Mouse (Mus musculus) adrenal gland, postnatal 25 days (tissue): Measurements from ENCODE around the gene Sf3a2. TPM values are rescaled to one million over a fixed set of nuclear protein-coding genes. Genes with fewer than 3 reads are reported as not detected.
"Not testable (repeated sequence)": the region's sequence is repeated elsewhere in the genome, so short reads cannot be mapped to it uniquely, and the experiment has no call there.

Experiments used
- DNase-seq: peaks from one replicate; pipeline ENCODE4 v3.0.0; 2021; ENCODE audit warnings: mixed read lengths
- total RNA-seq: library from RNA; stranded (reverse); gene quantifications from 2 replicates; pipeline ENCODE4 v1.2.3, GENCODE M21; 2021

Sf3a2 gene
- total RNA-seq, 1 experiment from 2014 or later: 60.1 TPM

- no peak for DNase-seq
Measured at GRCm38 (mm10) chr10:80804916-80805315, 6.9 kb downstream of the Sf3a2 start, which contains the start of gene Amh. Amh (plus strand) TSS chr10:80805243.

- no peak for DNase-seq
Measured at GRCm38 (mm10) chr10:80805322-80805721, 7.3 kb downstream of the Sf3a2 start.

- DNase-seq: peak; percentile 85
Measured at GRCm38 (mm10) chr10:80805925-80806324, 7.9 kb downstream of the Sf3a2 start.

- DNase-seq: no peak
Measured at GRCm38 (mm10) chr10:80806341-80807056, 8.5 kb downstream of the Sf3a2 start.

GRCm38 (mm10) chr10:80807057-80807627 is 9.1 kb downstream of the Sf3a2 start:
- DNase-seq: peak; percentile 78

- no peak for DNase-seq
Measured at GRCm38 (mm10) chr10:80808099-80808984, 10.3 kb downstream of the Sf3a2 start.

- no peak for DNase-seq
Measured at GRCm38 (mm10) chr10:80808985-80809632, 11.1 kb downstream of the Sf3a2 start.

- DNase-seq: peak; percentile 77
Measured at GRCm38 (mm10) chr10:80810084-80810483, 12.1 kb downstream of the Sf3a2 start.

- DNase-seq: peak; percentile 52
Measured at GRCm38 (mm10) chr10:80812391-80813041, 14.5 kb downstream of the Sf3a2 start.

- DNase-seq: no peak
Measured at GRCm38 (mm10) chr10:80813366-80813765, 15.4 kb downstream of the Sf3a2 start, which contains the start of gene Jsrp1. Jsrp1 (minus strand) TSS chr10:80813498.

GRCm38 (mm10) chr10:80814800-80815199 is 16.8 kb downstream of the Sf3a2 start:
- DNase-seq: no peak

- DNase-seq: not testable (repeated sequence)
Measured at GRCm38 (mm10) chr10:80816303-80816702, 18.3 kb downstream of the Sf3a2 start.

GRCm38 (mm10) chr10:80817164-80817563 is 19.2 kb downstream of the Sf3a2 start:
- DNase-seq: no peak

GRCm38 (mm10) chr10:80817955-80818354 is 20.0 kb downstream of the Sf3a2 start:
- DNase-seq: not testable (repeated sequence)

- DNase-seq: no peak
Measured at GRCm38 (mm10) chr10:80818599-80819281, 20.7 kb downstream of the Sf3a2 start.

- DNase-seq: no peak
Measured at GRCm38 (mm10) chr10:80819406-80819805, 21.4 kb downstream of the Sf3a2 start.

- no peak for DNase-seq
Measured at GRCm38 (mm10) chr10:80821991-80822390, 24.0 kb downstream of the Sf3a2 start.

GRCm38 (mm10) chr10:80822528-80822927 is 24.5 kb downstream of the Sf3a2 start:
- no peak for DNase-seq

- no peak for DNase-seq
Measured at GRCm38 (mm10) chr10:80823316-80823715, 25.3 kb downstream of the Sf3a2 start.

- no peak for DNase-seq
Measured at GRCm38 (mm10) chr10:80823847-80824643, 26.0 kb downstream of the Sf3a2 start.
